Mouse (Mus musculus) brown adipose tissue, adult 24 weeks (tissue): ENCODE measurements around the gene Ppp2r5d. TPM values are rescaled to one million over a fixed set of nuclear protein-coding genes. Genes with fewer than 3 reads are reported as not detected.

Experiments used
- polyA plus RNA-seq: library from polyadenylated mRNA; stranded (reverse); fragments of >200 nt; gene quantifications from 2 replicates; pipeline ENCODE4 v1.2.4, GENCODE M21; 2012; ENCODE audit not compliant: missing spikeins, insufficient read depth, insufficient read length

Gene Ppp2r5d
- polyA plus RNA-seq, 1 experiment: 37.8 TPM

Other genes with a start within 250 kb of the Ppp2r5d start
- not detected in 2 replicates for gene Ttbk1, start 217.4 kb downstream of the Ppp2r5d start, polyA plus RNA-seq
- 0.87 TPM in 1 of 2 replicates, not detected in the other for gene Dnph1, start 208.4 kb downstream of the Ppp2r5d start, polyA plus RNA-seq
- gene Cul9, start 158.7 kb downstream of the Ppp2r5d start, polyA plus RNA-seq: 11.6 and 14.5 TPM in 2 replicates
- 17.6 and 19.1 TPM in 2 replicates for gene Srf, start 148.9 kb downstream of the Ppp2r5d start, polyA plus RNA-seq
- gene Ptk7, start 75.6 kb downstream of the Ppp2r5d start, polyA plus RNA-seq: 0.42 TPM in 1 of 2 replicates, not detected in the other
- 15.7 and 15.9 TPM in 2 replicates for gene Klc4, start 59.1 kb downstream of the Ppp2r5d start, polyA plus RNA-seq
- gene Mrpl2, start 58.9 kb downstream of the Ppp2r5d start, polyA plus RNA-seq: 118 and 151 TPM in 2 replicates
- 8.9 and 13.8 TPM in 2 replicates for gene Cul7, start 54.8 kb downstream of the Ppp2r5d start, polyA plus RNA-seq
- gene Rrp36, start 30.8 kb downstream of the Ppp2r5d start, polyA plus RNA-seq: 19.7 and 20.6 TPM in 2 replicates
- 121 and 148 TPM in 2 replicates for gene Mea1, start 26.3 kb downstream of the Ppp2r5d start, polyA plus RNA-seq
- 24.2 and 24.8 TPM in 2 replicates for gene Klhdc3, start 24.2 kb downstream of the Ppp2r5d start, polyA plus RNA-seq
- gene Pex6, start 6.4 kb upstream of the Ppp2r5d start, polyA plus RNA-seq: 42.3 and 56.0 TPM in 2 replicates
- 4.0 TPM in 1 of 2 replicates, not detected in the other for gene Gnmt, start 24.1 kb upstream of the Ppp2r5d start, polyA plus RNA-seq
- gene Cnpy3, start 47.1 kb upstream of the Ppp2r5d start, polyA plus RNA-seq: 14.2 and 16.3 TPM in 2 replicates
- gene Ptcra, start 58.6 kb upstream of the Ppp2r5d start, polyA plus RNA-seq: not detected in 2 replicates
- gene 2310039H08Rik, start 67.5 kb upstream of the Ppp2r5d start, polyA plus RNA-seq: 62.8 and 70.6 TPM in 2 replicates
- gene Rpl7l1, start 77.6 kb upstream of the Ppp2r5d start, polyA plus RNA-seq: 51.1 and 77.6 TPM in 2 replicates
- gene Bicral, start 153.4 kb upstream of the Ppp2r5d start, polyA plus RNA-seq: 5.3 and 9.8 TPM in 2 replicates
- 10.1 TPM in 2 replicates for gene Tbcc, start 185.6 kb upstream of the Ppp2r5d start, polyA plus RNA-seq
- not detected in 2 replicates for gene Prph2, start 205.3 kb upstream of the Ppp2r5d start, polyA plus RNA-seq